Mouse (Mus musculus) kidney, embryonic 14.5 days (tissue): ENCODE data around the gene Nup205. TPM values are rescaled to one million over a fixed set of nuclear protein-coding genes. Genes with fewer than 3 reads are reported as not detected.
"Not testable (repeated sequence)": the region's sequence is repeated elsewhere in the genome, so short reads cannot be mapped to it uniquely, and the experiment has no call there.

ENCODE experiments used
- ATAC-seq: fragments of 200-750 bp; cut with Nextera tagmentation; 2 replicates; pipeline ENCODE4 v1.8.0; 2017; ENCODE audit warnings: moderate number of reproducible peaks, mild to moderate bottlenecking, moderate TSS enrichment, moderate library complexity; ENCODE audit not compliant: low FRiP score, low TSS enrichment
- H3K27ac ChIP-seq: fragments of 300-500 bp; sonication (generic); 2 replicates; pipeline ENCODE4 v1.5.1; 2014; ENCODE audit warnings: low read depth, mild to moderate bottlenecking, low read length, moderate library complexity, mixed read lengths
- H3K27me3 ChIP-seq: fragments of 300-500 bp; sonication (generic); 2 replicates; pipeline ENCODE4 v1.6.1; 2014; ENCODE audit warnings: mild to moderate bottlenecking, low read length; ENCODE audit not compliant: control insufficient read depth, insufficient read depth
- H3K36me3 ChIP-seq: fragments of 300-500 bp; sonication (generic); 2 replicates; pipeline ENCODE4 v1.6.1; 2014; ENCODE audit warnings: low read length, mixed read lengths; ENCODE audit not compliant: control insufficient read depth, insufficient read depth
- H3K4me1 ChIP-seq: fragments of 300-500 bp; sonication (generic); 2 replicates; pipeline ENCODE4 v1.6.1; 2014; ENCODE audit warnings: low read length, mixed read lengths; ENCODE audit not compliant: control insufficient read depth, insufficient read depth
- H3K4me2 ChIP-seq: fragments of 300-500 bp; sonication (generic); replicated peaks from 2 replicates; pipeline ENCODE4 v1.6.1; 2014; ENCODE audit warnings: low read depth, mild to moderate bottlenecking, low read length
- H3K4me3 ChIP-seq: fragments of 300-500 bp; sonication (generic); 2 replicates; pipeline ENCODE4 v1.5.1; 2014; ENCODE audit warnings: mild to moderate bottlenecking, low read length
- H3K9ac ChIP-seq: fragments of 300-500 bp; sonication (generic); 2 replicates; pipeline ENCODE4 v1.6.1; 2014; ENCODE audit warnings: low read depth, mild to moderate bottlenecking, low read length, moderate library complexity
- H3K9me3 ChIP-seq: fragments of 300-500 bp; sonication (generic); 2 replicates; pipeline ENCODE4 v1.6.1; 2016; ENCODE audit warnings: low read length; ENCODE audit not compliant: control insufficient read depth
- WGBS: fragments of 180-500 bp; shearing (Covaris S2); extraction: QIAGEN DNeasy Blood & Tissue Kit; methylation state at CpG from one replicate; pipeline ENCODE4 v1.1.7; 2014; 5-methylcytosine and 5-hydroxymethylcytosine counted together
- polyA plus RNA-seq: library from polyadenylated mRNA; unstranded; fragments of >200 nt; fragmentation: Nextera tagmentation; extraction: Ambion mirVana; gene quantifications from 2 replicates; pipeline ENCODE4 v1.2.1, GENCODE M21; 2014

Gene Nup205
- polyA plus RNA-seq, 1 experiment from 2014 or later, result 53.7 TPM

- H3K4me1 ChIP-seq, result no peaks in the 10 kb centered on the region
- H3K9me3 ChIP-seq, result no peaks in the 10 kb centered on the region
- no peaks in the 10 kb centered on the region for H3K27me3 ChIP-seq
- H3K4me2 ChIP-seq, result no peak overlapping the region
- no peak overlapping the region for H3K27ac ChIP-seq
- H3K4me3 ChIP-seq, result no peak overlapping the region
- ATAC-seq, result no peak
- no peak overlapping the region for H3K9ac ChIP-seq
- no peaks in the 10 kb centered on the region for H3K36me3 ChIP-seq
Observed at GRCm38 (mm10) chr6:35154540-35154939, 22.7 kb upstream of the Nup205 start.

- no peaks in the 10 kb centered on the region for H3K4me1 ChIP-seq
- H3K36me3 ChIP-seq, result no peaks in the 10 kb centered on the region
- no peak for ATAC-seq
- H3K4me3 ChIP-seq, result no peak overlapping the region
- no peak overlapping the region for H3K4me2 ChIP-seq
- H3K27ac ChIP-seq, result no peak overlapping the region
- 81% methylated on average over 4 of the region's 4 CpGs for WGBS
- no peak overlapping the region for H3K9ac ChIP-seq
- no peaks in the 10 kb centered on the region for H3K9me3 ChIP-seq
- no peaks in the 10 kb centered on the region for H3K27me3 ChIP-seq
Observed at GRCm38 (mm10) chr6:35169250-35169649, 8.0 kb upstream of the Nup205 start.

- H3K27me3 ChIP-seq, H3K4me3 ChIP-seq, ATAC-seq, H3K36me3 ChIP-seq, H3K9me3 ChIP-seq, H3K4me1 ChIP-seq, H3K4me2 ChIP-seq, H3K27ac ChIP-seq, H3K9ac ChIP-seq: not testable (repeated sequence)
- 72% methylated on average over 3 of the region's 3 CpGs for WGBS
Observed at GRCm38 (mm10) chr6:35172028-35172427, 5.2 kb upstream of the Nup205 start.

GRCm38 (mm10) chr6:35173181-35173580, 4.0 kb upstream of the Nup205 start:
- H3K4me2 ChIP-seq, result no peak overlapping the region
- H3K9ac ChIP-seq, result no peak overlapping the region
- no peaks in the 10 kb centered on the region for H3K9me3 ChIP-seq
- no peak overlapping the region for H3K27ac ChIP-seq
- 81% methylated on average over 4 of the region's 4 CpGs for WGBS
- no peak overlapping the region for H3K4me3 ChIP-seq
- no peaks in the 10 kb centered on the region for H3K4me1 ChIP-seq
- ATAC-seq, result no peak
- H3K27me3 ChIP-seq, result no peaks in the 10 kb centered on the region
- no peaks in the 10 kb centered on the region for H3K36me3 ChIP-seq

- WGBS, result under 1% methylated on average over 54 of the region's 69 CpGs
- peak overlapping the region; percentile 95 for H3K9ac ChIP-seq
- peak overlapping the region; percentile 84 for H3K4me2 ChIP-seq
- peaks cover 4% of the 10 kb centered on the region; the same call in 1 of the 2 replicates for H3K4me1 ChIP-seq
- peak overlapping the region; percentile 95 for H3K4me3 ChIP-seq
- H3K36me3 ChIP-seq, result no peaks in the 10 kb centered on the region
- H3K27ac ChIP-seq, result peak overlapping the region; percentile 91
- no peaks in the 10 kb centered on the region for H3K27me3 ChIP-seq
- H3K9me3 ChIP-seq, result no peaks in the 10 kb centered on the region
- ATAC-seq, result peak; percentile 80
Observed at GRCm38 (mm10) chr6:35177650-35178272, 540 bp downstream of the Nup205 start.

- H3K4me1 ChIP-seq, H3K27ac ChIP-seq, H3K4me2 ChIP-seq, H3K4me3 ChIP-seq, ATAC-seq, H3K9ac ChIP-seq, H3K27me3 ChIP-seq, H3K9me3 ChIP-seq, H3K36me3 ChIP-seq: not testable (repeated sequence)
- 97% methylated on average over 3 of the region's 3 CpGs for WGBS
Observed at GRCm38 (mm10) chr6:35179299-35179698, 2.1 kb downstream of the Nup205 start.

- H3K4me2 ChIP-seq, result no peak overlapping the region
- H3K27ac ChIP-seq, result no peak overlapping the region
- ATAC-seq, result no peak
- no peaks in the 10 kb centered on the region for H3K9me3 ChIP-seq
- peaks cover 40% of the 10 kb centered on the region for H3K36me3 ChIP-seq
- no peak overlapping the region for H3K9ac ChIP-seq
- no peaks in the 10 kb centered on the region for H3K27me3 ChIP-seq
- 82% methylated on average over 1 of the region's 1 CpGs for WGBS
- no peak overlapping the region for H3K4me3 ChIP-seq
- H3K4me1 ChIP-seq, result no peaks in the 10 kb centered on the region
Observed at GRCm38 (mm10) chr6:35184781-35185180, 7.6 kb downstream of the Nup205 start.

GRCm38 (mm10) chr6:35191198-35191597, 14.0 kb downstream of the Nup205 start:
- Histone ChIP-seq H3K9ac (no peak overlapping the region), H3K36me3 (peaks cover 91% of the 10 kb centered on the region), H3K4me2 (no peak overlapping the region), H3K27me3 (no peaks in the 10 kb centered on the region), H3K9me3 (no peaks in the 10 kb centered on the region), H3K27ac (no peak overlapping the region), H3K4me3 (no peak overlapping the region), H3K4me1 (no peaks in the 10 kb centered on the region)
- ATAC-seq, result no peak
- 94% methylated on average over 8 of the region's 8 CpGs for WGBS

GRCm38 (mm10) chr6:35225696-35226095, 48.5 kb downstream of the Nup205 start:
- ATAC-seq, result no peak
- Histone ChIP-seq H3K4me3 (no peak overlapping the region), H3K27ac (no peak overlapping the region), H3K4me2 (no peak overlapping the region), H3K36me3 (peaks cover 72% of the 10 kb centered on the region), H3K9me3 (no peaks in the 10 kb centered on the region), H3K27me3 (no peaks in the 10 kb centered on the region), H3K9ac (no peak overlapping the region), H3K4me1 (no peaks in the 10 kb centered on the region)
- 96% methylated on average over 4 of the region's 4 CpGs for WGBS
